Mouse (Mus musculus): ENCODE measurements around the gene Slc6a20a.

Slc6a20a gene

DNA sequence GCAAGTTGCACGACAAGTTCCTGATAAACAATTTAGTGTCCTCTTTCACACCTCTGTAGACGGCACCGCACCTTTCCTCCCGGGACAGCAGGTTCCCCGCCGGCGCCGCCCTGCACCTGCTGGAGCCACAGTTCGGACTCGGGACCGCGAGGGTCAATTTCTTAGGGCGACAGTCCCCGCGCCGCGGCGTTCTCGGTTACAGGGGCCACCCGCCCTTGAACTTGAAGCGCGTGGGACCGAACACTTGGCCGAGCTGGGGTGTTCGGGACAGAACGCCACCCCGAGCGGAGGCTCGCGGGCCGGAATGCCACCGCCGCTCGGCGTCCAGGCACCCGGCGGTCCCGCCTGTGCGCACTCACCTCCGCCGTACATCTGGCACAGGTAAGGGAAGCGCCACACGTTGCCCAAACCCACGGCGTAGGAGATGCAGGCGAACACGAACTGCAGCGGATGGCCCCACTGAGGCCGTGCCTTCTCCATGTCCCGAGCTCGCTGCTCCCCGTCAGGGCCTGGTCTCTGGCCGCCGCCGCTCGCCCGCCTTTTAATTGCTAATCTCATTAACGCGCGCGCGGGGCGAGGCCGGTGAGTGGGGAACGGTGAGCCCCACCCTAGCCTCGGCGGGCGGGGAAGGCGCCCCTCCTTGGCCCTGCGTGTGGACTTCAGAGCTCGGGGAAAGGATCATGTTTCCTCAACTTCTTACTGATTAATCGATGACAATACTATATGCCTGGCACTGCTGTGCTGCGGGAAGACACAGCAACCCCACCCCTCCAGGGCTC lies at the start of gene Slc6a20a, which contains the start of gene Ccr9:
Gene Slc6a20a (minus strand): TSS at position 559 of the 779 bp plus-strand sequence.
Gene Ccr9 (plus strand): TSS at position 113 of the 779 bp plus-strand sequence.
- 3% methylated on average over 73 of the region's 73 CpGs for WGBS

DNA sequence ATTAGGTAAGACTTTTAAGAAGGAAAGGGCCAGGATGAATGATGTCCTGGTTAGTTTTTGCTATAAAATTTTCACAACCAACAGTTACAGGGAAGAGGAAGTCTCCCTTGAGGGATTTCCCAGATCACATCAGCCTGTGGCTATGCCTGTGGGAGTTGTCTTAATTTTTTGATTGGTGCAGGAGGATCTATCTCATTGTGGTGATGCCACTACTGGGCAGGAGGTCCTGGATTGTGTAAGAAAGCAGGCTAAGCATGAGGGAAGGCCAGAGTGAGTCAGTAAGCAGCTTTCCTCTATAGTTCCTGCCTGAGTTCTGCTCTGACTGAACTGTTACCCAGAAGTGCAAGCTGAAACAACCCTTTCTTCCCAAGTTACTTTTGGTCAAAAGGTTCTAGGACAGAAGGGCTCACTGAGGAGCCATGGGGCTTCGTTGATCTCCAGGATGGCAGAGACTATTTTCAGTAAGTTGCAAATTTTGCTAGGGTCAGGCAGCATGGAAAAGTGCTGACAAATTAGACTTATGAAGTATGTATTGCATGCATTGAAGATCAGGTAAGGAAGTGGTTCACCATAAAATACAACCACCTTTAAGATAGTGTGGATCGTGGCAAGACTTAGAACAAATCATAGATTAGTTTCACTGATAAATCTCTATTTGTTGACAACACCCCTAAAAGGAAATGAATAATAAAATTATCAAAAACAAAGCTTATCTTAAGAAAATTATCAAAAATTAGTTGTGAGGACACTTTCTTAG lies 44.2 kb upstream of the Slc6a20a start:
- WGBS = 84% methylated on average over 2 of the region's 2 CpGs

DNA sequence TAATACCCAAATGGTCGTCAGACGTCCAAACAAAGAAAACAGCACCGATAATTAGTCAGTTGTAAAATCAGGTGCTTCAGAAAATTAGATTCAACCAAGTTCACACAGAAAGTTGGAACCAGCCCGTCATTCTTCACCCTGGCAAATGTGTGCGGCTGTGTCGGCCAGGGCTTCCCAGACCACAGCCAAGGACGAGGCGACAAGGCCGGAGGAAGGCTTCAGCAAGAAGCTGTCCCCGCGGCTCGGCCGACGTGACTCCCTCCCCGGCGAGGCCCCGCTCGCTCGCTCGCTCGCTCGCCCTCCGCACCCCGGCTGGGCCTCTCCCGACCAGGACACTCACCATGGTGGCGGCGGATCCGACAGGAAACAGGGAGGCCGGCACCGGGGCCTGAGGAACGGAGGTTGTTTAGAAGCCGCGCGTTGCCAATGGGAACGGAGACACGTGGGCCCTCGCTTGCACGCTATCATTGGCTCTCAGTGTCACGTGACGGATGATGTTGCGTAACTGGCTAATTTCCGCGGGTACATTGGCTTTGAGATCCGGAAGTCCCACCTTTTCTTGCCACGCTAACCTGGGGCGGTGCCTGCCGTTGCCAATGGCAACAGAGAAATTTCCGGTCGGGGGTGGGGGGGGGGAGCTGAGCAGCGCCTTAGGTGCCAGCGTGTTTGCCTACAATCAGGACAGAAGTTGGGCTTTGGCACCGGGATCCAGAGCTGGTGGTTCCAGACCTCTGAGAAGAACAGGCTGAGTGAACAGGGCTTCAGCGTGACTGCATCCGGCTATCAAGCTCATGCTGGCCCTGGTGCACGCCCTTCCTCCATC lies 38.7 kb upstream of the Slc6a20a start, which contains the start of gene Lztfl1:
Gene Lztfl1 (minus strand): TSS at position 512 of the 823 bp plus-strand sequence.
- under 1% methylated on average over 55 of the region's 55 CpGs for WGBS

DNA sequence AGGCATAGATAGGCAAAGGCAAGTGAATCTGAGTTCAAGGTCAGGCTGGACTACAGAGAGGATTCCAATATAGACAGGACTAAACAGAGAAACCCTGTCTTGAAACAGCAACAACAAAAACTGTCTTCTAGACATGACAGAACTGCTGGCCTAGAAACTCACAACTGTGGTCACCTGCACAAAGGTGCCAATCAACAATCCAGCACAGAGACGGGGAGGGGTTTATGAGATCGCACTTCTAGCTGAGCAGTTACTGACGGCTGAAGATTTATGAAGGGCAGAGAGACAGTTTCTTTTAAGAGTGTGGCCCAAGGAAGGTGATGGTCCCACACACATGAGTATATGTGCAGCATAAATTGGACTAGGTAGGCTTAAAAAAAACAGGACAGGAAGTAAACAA lies 37.6 kb upstream of the Slc6a20a start:
- WGBS = 67% methylated on average over 3 of the region's 3 CpGs

DNA sequence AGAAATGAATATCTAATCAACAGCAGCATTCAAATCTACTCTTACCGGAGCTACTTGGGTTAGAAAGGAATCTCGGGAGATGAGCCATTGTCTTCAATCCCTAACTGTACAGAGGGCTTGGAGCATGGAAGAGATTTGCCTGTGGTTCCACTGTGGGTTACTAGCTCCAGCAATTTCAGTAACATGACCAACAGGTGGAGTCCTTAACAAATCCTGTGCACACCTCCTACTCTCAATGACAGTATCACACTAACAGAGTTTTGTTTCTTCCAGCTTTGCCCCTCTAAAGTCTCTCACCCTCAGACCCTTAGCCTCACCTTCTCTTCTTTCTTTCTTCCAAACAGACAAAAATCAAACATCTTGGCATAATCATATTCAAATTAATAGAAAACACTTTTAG lies 34.4 kb upstream of the Slc6a20a start:
- 76% methylated on average over 2 of the region's 2 CpGs for WGBS

DNA sequence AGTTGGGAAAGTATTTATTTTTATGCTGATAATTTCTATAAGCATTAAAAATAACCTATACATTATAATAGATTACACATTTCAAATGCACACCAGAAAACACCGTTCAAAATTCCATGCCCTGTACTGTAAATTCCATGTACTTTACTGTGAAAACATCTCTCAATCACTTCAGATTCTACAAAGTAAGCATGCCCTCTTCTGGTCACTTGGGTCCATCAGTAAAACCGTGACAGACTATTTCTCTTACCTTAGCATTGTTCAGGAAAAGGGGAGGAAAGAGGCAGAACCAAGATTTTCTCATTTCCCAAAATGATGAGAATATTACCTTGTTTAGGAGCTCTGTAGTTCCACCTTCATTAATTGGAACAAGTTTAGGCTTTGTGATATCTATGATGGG lies 30.5 kb upstream of the Slc6a20a start:
- 36% methylated on average over 2 of the region's 2 CpGs for WGBS

DNA sequence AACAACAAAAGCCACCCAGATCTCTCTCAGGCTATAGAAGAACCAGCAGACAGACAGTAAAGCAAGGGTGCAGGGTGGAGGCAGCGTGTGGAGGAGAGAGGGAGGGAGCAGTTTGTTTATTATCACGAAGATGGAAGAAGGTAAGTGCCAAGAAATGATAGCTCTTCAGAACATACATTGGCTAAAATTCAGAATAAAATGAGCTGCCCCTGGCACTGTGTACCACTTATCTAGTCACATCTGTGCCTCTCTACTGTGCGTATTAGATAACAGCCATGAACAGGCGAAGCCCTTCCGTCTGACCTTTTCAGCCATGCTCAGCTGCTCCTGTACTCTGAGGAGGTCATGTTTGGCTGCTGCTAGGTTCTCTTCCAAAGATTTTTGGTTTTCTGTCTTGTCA lies 23.1 kb upstream of the Slc6a20a start:
- WGBS = 86% methylated on average over 5 of the region's 5 CpGs

DNA sequence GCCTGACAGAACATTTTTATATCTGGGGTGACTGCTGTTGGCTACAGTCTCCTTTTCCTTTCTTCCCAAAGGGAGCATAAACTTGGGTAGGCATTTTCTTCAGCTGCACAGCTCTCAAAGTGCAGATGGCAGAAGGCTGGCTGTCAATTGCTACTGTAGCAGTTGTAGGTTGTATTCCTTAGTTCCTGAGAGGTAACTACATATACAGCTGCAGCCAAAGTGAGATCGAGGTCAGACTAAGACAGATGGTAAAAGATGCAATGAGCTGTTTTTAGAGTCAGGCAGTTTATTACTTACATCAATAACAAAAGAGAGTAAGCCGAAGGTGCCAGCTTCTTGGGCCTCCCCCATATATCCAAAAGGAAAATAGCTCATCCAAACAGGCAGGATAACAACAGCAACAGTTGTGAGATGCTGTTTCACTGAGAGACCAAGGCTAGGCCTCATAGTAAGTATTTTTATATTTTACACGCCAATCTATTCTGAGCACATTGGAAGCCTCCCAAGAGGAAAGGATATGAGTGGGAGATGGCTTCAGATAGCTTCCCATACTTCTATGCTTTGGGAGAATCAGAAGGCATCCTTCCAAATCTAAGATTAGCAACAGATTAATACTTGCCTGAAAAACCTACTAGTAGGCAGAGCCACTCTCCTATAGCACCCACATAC lies 17.1 kb upstream of the Slc6a20a start:
- WGBS = 53% methylated on average over 3 of the region's 3 CpGs

DNA sequence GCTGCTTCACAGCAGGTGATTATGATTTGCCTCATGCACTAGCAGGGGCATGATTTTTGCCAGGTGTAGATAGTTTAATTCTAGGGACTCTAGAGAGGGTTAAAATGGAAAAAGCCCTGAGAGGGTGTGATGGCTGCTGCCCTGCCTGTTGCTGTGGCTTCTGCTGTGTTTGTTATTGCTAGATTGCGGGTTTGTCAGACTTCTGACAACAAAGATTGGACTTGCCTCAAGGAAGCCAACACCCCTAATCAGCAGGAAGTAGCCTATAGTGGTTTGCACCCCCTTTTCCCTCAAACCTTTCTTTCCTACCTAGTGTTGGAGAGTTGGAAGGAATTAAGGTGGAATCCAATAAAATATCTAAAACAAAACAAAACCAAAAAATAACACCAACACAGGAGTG lies 9.5 kb upstream of the Slc6a20a start:
- WGBS = 75% methylated on average over 1 of the region's 1 CpGs

DNA sequence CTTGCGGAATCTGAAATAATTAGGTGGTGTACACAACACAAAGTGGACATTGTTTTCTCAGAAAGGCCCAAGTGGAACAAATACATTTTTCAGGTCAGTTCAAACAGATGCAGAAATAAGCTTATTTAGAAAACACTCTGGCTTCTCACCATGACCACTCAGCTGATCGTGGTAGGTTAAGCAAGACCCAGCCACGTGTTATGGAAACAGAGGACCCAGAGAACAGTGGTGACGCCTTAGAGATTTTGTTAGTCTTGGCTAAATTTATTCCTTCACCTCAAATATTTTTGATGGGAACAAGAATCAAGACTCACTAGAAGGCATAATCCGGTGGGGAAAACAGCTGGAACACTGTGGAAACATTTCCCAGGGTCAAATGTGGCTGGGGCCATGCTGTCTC lies 7.5 kb upstream of the Slc6a20a start:
- WGBS = 69% methylated on average over 5 of the region's 5 CpGs

DNA sequence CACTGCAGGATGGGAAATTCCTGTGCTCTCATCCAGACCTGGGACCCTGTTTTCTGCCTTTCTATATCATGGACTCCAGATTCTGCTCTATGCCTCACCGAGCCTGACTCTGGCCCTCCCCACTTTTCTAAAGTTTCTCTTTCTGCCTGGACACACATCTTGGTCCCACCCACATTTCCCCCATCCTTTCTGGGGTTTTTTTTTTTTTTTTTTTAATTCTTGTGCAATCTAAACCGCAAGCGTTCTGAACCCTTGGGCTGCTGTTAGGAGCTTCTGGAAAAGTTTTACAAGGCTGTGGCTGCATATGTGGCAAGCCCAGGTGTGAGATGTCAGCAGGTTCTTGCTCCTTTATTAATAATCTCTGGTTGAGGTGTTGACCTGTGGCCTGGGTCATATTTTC lies 5.0 kb upstream of the Slc6a20a start:
- 74% methylated on average over 3 of the region's 3 CpGs for WGBS

DNA sequence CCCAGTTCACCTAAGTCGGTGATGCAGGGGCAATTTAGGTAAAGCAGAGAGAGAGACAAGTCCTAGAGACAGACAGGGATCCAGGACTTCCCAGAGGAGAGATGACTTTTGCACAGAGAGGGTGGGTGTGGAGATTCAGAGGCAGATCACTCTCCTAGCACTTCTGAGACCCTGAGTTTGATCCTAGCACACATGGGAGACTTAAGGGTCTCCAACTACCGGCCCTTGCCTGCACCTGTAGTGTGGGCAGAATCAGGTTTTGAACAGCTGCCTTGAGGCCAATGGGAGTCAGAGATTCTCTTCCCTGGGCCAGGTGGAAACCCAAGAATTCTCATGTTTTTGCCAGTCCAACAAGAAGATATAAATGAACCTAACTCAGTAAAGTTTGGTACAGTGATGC lies 513 bp upstream of the Slc6a20a start:
- 61% methylated on average over 2 of the region's 2 CpGs for WGBS

DNA sequence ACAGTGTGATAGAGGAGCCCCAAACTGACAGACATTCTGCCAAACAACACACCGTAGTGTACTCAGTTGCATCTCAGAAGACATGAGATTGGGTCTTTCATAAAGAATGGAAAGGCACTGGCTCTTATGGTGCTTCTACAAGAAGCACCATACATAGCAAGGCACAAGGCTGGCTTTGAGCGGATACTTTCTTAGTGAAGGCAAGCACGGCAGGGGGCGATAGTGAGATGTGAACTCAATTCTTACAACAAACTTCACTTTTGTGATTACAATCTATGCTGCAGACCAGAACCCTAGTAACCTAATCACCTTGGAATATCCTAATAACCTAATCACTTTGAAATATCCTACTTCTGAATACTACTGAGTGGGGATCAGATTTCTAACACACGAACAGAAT lies 13.0 kb downstream of the Slc6a20a start:
- WGBS = 49% methylated on average over 5 of the region's 5 CpGs

DNA sequence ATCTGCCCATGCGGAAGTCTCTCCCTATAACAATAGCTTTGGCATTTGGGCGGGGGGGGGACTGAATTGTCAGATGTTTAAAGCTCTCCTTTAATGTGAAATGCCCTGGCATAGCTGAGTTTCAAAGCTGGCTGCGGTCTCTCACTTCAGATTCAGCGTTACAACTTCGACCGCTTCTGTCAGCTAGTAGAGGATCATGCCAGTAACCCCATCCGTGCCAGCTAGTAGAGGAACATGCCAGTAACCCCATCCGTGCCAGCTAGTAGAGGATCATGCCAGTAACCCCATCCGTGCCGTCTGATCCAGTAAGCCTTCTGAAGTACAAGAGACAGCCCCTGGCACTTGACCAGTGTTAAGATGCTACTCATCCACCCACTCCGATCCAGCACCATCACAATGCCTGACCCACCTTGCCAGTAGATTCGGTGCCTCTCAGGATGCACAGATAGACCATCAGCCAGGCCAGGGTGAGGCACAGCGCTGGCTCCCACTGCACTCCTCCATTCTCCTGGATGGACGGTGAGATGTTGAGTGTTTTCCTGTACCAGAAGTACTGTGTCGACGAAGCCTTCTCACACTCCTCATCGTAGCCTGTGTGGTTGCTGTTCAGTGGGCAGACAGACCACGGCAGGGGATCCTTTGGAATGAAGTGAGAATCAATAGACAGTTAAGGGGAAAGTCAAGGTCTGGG lies 18.6 kb downstream of the Slc6a20a start:
- 58% methylated on average over 18 of the region's 18 CpGs for WGBS

DNA sequence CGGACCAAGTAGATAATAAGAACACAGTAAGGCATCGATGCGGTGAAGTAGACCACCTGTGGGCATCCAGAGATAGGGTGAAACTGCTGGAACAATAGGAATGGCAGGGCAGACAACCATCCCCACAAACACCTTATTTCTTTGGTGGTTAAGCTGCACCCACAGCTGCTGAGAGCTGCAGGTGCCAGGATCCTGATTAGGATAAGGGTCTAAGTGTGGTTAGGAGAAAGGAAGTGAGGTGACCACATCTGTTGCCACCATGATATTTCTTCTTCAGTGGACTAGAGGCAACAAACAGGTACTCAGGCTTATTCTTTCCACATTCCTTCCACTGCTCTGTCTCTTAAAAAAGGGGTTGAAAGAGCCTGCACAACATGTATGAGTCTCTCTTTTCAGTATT lies 21.2 kb downstream of the Slc6a20a start:
- WGBS = 84% methylated on average over 3 of the region's 3 CpGs

DNA sequence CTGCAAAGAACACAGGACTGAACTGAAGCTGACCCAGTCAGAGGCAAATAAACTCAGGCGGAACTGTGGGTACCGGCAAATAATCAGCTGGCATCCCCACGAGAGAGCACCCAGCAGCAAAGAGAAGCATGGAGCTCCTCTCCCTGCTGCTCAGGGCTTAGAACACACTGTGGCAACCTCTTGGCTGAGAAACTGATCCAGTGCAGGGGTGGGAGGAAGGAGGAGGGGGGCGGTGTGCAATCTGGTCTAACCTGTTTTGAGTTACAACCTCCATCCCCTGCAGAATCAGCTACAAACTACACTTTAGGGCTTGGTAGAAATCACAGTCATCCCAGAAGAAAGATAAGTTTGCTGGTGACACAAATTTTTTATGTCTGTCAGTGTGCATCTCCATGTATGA lies 27.3 kb downstream of the Slc6a20a start:
- WGBS = 48% methylated on average over 4 of the region's 4 CpGs

DNA sequence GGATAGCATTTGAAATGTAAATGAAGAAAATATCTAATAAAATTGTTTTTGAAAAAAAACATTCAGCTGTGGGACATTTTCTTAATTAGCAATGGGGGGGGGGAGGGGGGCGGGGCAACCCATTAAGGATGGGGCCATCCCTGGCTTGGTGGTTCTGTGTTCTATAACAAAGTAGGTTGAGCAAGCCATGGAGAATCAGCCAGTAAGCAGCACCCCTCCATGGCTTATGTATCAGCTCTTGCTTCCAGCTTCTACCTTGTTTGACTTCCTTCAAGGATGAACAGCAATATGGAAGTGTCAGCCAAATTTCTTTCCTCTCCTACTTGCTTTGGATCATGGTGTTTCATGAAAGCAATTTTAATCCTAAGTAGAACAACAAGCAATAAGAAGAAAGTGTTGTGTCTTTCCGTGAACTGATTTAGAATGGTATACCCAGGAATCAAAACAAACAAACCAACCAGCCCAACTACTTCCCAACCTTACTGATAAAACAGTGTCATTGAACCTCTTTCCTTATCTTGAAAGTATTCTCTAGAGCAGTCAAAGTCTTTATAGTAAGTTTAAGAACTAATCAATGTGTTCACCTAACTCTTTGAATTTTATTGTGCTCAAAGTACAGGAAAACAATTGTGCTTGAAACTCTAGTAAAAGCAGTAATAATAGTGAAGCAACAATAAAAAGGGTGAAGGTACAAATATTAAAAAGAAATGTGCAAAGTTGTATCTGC lies 28.7 kb downstream of the Slc6a20a start:
- 94% methylated on average over 2 of the region's 2 CpGs for WGBS

DNA sequence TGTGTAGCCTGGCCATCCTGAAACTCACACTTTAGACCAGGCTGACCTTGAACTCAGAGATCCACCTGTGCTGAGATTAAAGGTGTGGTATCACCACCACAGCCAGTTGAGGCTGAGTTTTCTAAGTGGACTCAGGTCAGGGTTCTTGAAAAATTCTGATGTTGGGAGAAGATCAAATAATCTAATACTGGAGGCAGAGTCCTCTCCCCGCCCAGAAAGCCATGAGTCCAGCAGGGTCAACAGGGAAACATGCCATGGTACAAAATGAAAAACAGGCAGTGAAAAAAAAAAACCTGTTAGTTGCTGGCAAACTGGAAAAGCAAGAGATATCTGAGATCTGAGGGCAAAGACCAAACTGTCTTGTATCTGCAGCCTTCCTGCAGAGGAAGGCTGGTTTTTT lies 38.6 kb downstream of the Slc6a20a start:
- 73% methylated on average over 1 of the region's 1 CpGs for WGBS

DNA sequence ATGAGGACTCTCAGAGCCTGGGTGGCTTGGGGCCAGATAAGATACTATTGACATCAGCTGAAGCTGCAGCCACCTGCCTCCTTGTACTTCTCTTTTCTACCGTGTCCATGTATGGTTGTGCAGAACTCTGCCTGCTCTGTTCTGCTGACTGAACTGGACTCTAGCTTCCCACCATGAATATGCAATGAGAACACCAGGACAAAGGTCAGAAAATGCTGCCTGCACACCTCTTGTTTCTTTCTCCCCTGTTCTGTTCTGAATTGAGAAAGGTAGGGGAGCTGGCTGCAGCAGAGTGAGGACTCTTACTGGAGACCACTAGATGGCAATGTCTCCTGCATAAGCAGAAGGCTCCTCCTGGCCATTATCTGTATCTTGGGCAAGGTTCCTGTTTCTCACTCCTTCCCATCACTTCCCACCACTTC lies 40.0 kb downstream of the Slc6a20a start:
- 79% methylated on average over 1 of the region's 1 CpGs for WGBS

DNA sequence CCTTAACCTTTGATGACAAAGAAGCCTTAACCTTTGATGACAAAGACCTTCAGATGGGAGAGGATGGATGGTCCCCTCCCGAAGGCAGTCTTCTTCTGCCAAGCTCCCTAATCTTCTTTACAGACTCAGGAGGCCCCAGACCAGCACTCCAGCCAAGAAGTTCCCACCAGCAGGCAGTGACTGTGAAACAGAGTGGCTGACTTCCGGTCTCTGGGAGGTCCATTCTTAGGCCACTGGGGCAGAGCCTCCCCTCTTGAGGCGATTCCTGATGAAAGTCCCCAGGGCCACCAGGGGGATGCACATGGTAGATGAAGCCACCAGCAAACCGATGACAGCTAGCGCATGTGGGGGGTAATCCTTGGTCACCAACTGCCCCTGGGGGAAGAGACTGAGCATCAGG lies 41.9 kb downstream of the Slc6a20a start:
- WGBS = 84% methylated on average over 5 of the region's 5 CpGs

Data from cerebral cortex, adult 2 months (tissue).